Mouse (Mus musculus): ENCODE measurements around the gene Cass4.

Gene Cass4

DNA sequence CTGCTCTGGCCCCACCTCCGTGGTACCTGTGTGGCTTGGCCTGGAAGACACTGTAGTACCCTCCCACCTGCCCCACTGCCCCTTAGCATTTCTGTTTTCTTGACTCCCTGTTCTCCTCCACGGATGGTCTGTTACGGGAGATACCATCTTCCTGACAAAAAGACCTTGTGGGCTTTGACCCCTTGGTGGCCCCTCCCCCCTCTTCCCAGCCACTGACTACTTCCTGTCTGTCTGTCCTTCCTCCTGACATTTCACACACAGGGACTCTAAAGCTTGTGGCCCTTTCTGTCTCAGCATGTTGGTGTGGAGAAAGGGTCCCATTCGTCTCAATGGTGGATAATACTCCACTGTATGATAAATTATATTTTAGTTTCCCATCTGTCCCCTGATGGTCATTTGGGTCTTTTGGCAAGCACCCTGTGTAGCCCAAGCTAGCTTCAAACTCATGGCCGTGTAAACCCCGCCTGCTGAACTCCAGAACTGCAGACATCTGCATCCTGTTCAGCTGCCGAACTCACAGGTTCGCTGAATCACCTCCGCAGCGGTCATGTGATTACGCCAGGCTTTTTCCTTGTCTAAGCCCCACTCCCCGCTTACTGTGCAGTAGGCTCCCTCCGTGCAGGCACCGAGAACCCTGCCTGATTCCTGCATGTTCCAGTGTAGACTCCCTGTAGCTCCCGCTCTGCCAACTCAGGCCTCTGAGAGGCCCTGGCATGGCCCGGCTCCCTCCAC is 88.2 kb downstream of the Cass4 start:
- DNase-seq (ENCODE audit: low spot score in 2 of 2): peak; percentile 29 to 33

Data from thymus, postnatal 10 days (tissue).